Mouse (Mus musculus) bone marrow, adult 2 months (tissue): ENCODE data around the gene Clec2e. TPM values are rescaled to one million over a fixed set of nuclear protein-coding genes. Genes with fewer than 3 reads are reported as not detected.
"Not testable (repeated sequence)": the region's sequence is repeated elsewhere in the genome, so short reads cannot be mapped to it uniquely, and the experiment has no call there.

Experiments
- H3K27ac ChIP-seq: fragments of 200-500 bp; 2 replicates; pipeline ENCODE4 v1.5.1; 2012; ENCODE audit warnings: low read depth, mild to moderate bottlenecking, control low read depth, inconsistent platforms, low read length; ENCODE audit not compliant: control insufficient read depth, poor library complexity, insufficient read depth
- H3K4me1 ChIP-seq: fragments of 200-500 bp; 2 replicates; pipeline ENCODE4 v1.6.1; 2011; ENCODE audit warnings: low read length; ENCODE audit not compliant: control insufficient read depth, insufficient read depth
- H3K4me3 ChIP-seq: fragments of 200-500 bp; replicated peaks from 2 replicates; pipeline ENCODE3; 2011; ENCODE audit warnings: mild to moderate bottlenecking, low read depth, low read length, control low read depth; ENCODE audit not compliant: control insufficient read depth
- CTCF ChIP-seq: fragments of 200-500 bp; IDR thresholded peaks from 2 replicates; pipeline ENCODE4 v1.5.1; 2011; ENCODE audit warnings: low read length, control low read depth; ENCODE audit not compliant: control insufficient read depth, insufficient read depth
- POLR2A ChIP-seq: fragments of 200-500 bp; IDR thresholded peaks from 2 replicates; pipeline ENCODE4 v1.6.1; 2011; ENCODE audit warnings: low read depth, mild to moderate bottlenecking, control low read depth, low read length, borderline replicate concordance; ENCODE audit not compliant: control insufficient read depth
- WGBS: fragments of 180-500 bp; shearing (Covaris S2); methylation state at CpG from one replicate; pipeline ENCODE4 v1.1.7; 2018; 5-methylcytosine and 5-hydroxymethylcytosine counted together
- polyA plus RNA-seq: library from polyadenylated mRNA; stranded (reverse); fragments of >200 nt; gene quantifications from 2 replicates; pipeline ENCODE4 v1.2.4, GENCODE M21; 2011; ENCODE audit warnings: low replicate concordance; ENCODE audit not compliant: missing spikeins, insufficient read depth, insufficient read length

Clec2e gene
- polyA plus RNA-seq, 1 experiment = 0.75 TPM

DNA sequence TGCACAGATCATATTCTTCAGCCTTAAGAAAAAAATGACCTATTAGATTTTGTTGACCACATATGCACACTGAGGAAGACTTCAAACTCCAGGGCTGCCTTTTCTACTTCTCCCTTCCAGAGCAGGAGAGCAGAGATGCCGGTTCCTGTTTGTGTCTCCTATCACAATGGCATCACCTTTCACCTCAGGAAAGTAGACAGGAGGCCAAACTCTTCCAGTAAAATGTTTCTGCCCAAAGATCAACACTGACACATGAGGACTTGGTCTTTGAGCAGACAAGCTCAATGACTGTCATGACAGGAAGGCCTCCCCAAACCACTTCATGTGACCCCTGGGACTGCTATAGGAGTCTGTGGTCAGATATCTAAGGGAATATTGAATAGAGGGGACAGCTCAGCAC, 11.8 kb upstream of the Clec2e start:
- Histone ChIP-seq H3K4me3 (no peak overlapping the region), H3K4me1 (peaks cover 2% of the 10 kb centered on the region)

DNA sequence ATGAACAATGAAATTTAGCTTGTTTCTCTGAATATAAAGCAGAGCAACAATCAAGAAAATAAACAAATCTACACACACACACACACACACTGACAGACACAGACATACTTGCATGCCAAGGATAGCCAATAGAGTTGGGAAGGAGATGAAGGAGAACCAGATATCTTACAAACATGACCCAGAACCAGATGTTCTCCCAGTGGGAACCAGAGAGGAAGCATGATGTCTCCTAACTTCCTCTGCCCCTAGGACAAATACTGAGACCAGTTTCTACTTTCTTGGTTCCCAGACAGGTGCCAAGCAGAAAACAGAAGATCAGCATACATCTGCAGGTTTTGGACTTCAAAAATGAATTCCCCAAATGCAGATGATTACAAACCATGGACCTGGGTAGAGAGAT, 7.2 kb upstream of the Clec2e start:
- TF ChIP-seq POLR2A (no peak), CTCF (no peak)
- no peak overlapping the region for H3K27ac ChIP-seq
- H3K4me1 ChIP-seq = no peaks in the 10 kb centered on the region; the same call in 1 of the 2 replicates
- no peak overlapping the region for H3K4me3 ChIP-seq

More for the DNA sequence above, 11.8 kb upstream of the Clec2e start:
- H3K27ac ChIP-seq = no peak overlapping the region
- TF ChIP-seq POLR2A (no peak), CTCF (no peak)
- WGBS = 44% methylated on average over 1 of the region's 1 CpGs

GRCm38 (mm10) chr6:129102858-129103555, 2.3 kb upstream of the Clec2e start:
- no peak overlapping the region for H3K27ac ChIP-seq
- WGBS = 32% methylated on average over 4 of the region's 4 CpGs

GRCm38 (mm10) chr6:129101604-129102003, 891 bp upstream of the Clec2e start:
- no peak overlapping the region for H3K27ac ChIP-seq
- WGBS = 80% methylated on average over 1 of the region's 1 CpGs
- peaks cover 1% of the 10 kb centered on the region; the same call in 1 of the 2 replicates for H3K4me1 ChIP-seq
- TF ChIP-seq CTCF (no peak), POLR2A (no peak)
- H3K4me3 ChIP-seq = no peak overlapping the region

More at GRCm38 (mm10) chr6:129102858-129103555, 2.3 kb upstream of the Clec2e start:
- TF ChIP-seq POLR2A = no peak
- TF ChIP-seq CTCF = no peak
- Histone ChIP-seq H3K4me1 (peaks cover under 1% of the 10 kb centered on the region; the same call in 1 of the 2 replicates), H3K4me3 (no peak overlapping the region)

GRCm38 (mm10) chr6:129097929-129098328, 2.8 kb downstream of the Clec2e start:
- TF ChIP-seq POLR2A = no peak
- no peak for TF ChIP-seq CTCF

DNA sequence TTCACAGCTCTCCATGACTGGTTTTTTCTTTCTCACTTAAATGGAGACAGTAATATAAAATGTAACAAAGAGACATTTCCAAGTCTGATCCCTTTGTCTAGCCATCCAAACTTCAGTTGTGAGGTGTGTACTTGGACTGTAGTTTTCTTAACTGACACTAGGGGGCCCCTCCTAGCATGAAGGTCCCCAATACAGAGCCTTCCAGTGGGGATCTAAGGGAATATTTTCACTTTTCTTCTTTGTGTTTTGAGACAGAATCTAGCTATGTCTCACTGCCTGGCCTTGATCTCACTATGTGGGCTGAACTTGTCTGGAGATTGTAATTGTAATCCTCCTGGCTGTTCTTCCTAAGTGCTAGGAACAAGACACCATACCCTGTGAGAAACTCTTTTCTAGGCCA, 5.5 kb downstream of the Clec2e start:
- Histone ChIP-seq H3K27ac (no peak overlapping the region), H3K4me3 (no peak overlapping the region), H3K4me1 (peaks cover 1% of the 10 kb centered on the region; the same call in 1 of the 2 replicates)
- TF ChIP-seq CTCF (no peak), POLR2A (no peak)

More at GRCm38 (mm10) chr6:129097929-129098328, 2.8 kb downstream of the Clec2e start:
- 5% methylated on average over 1 of the region's 1 CpGs for WGBS
- H3K4me1 ChIP-seq = peaks cover 1% of the 10 kb centered on the region; the same call in 1 of the 2 replicates
- H3K4me3 ChIP-seq = no peak overlapping the region
- H3K27ac ChIP-seq = no peak overlapping the region

DNA sequence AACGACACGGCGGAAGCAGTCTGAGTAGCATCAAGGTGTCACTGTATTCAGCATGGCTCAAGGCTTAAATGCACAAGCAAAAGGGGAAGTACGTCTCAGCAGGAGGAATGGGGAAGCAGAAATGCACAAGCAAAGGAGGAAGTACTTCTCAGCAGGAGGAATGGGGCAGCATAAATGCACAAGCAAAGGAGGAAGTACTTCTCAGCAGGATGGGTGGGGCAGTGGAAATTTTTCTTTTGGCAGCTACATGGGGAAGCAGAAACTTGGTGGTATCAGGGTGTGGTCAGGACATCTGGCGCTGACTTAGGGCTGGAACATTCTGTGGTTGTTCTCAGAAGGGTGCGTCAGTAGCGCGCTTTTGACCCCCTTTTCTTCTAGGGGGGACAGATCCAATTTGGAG, 12.1 kb downstream of the Clec2e start:
- WGBS = 87% methylated on average over 8 of the region's 8 CpGs
- H3K4me1 ChIP-seq, H3K4me3 ChIP-seq, H3K27ac ChIP-seq: not testable (repeated sequence)

- no peak for TF ChIP-seq CTCF
- no peak for TF ChIP-seq POLR2A
- Histone ChIP-seq H3K27ac (no peak overlapping the region), H3K4me1 (no peaks in the 10 kb centered on the region; the same call in 1 of the 2 replicates), H3K4me3 (no peak overlapping the region)
- 82% methylated on average over 1 of the region's 1 CpGs for WGBS
These were observed 12.6 kb downstream of the Clec2e start for GRCm38 (mm10) chr6:129088161-129088560.

DNA sequence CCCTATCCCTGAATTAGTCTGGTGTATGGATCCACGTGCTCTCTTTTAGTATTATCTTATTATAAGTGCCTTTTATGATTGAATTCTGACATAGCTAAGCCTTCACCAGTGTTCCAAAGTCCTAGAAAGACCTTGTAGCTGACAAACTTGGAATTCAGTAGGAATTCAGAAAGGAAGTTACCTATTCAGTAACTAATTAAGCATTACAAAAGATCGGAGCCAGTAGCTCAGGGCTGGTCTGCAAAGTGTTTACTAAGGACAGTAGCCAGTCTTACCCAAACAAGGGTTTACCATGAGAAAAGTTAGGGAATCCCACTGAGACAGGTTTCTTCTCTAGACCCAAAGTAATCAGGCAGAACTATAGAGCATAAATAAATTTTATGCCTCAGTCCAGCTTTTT, 14.7 kb downstream of the Clec2e start:
- not testable (repeated sequence) for H3K27ac ChIP-seq, H3K4me1 ChIP-seq, H3K4me3 ChIP-seq
- 83% methylated on average over 2 of the region's 2 CpGs for WGBS
